Mouse (Mus musculus): ENCODE data around the gene Ap2a2. TPM values are rescaled to one million over a fixed set of nuclear protein-coding genes. Genes with fewer than 3 reads are reported as not detected.
"Not testable (repeated sequence)": the region's sequence is repeated elsewhere in the genome, so short reads cannot be mapped to it uniquely, and the experiment has no call there.

The Ap2a2 gene
- total RNA-seq, 2 experiments from 2014 or later, result 48.9 to 56.1 TPM

GRCm38 (mm10) chr7:141639335-141639890, 77.4 kb downstream of the Ap2a2 start:
- DNase-seq (ENCODE audit: low spot score); intact Hi-C loops (cut with DNase I): not testable (repeated sequence)

DNA sequence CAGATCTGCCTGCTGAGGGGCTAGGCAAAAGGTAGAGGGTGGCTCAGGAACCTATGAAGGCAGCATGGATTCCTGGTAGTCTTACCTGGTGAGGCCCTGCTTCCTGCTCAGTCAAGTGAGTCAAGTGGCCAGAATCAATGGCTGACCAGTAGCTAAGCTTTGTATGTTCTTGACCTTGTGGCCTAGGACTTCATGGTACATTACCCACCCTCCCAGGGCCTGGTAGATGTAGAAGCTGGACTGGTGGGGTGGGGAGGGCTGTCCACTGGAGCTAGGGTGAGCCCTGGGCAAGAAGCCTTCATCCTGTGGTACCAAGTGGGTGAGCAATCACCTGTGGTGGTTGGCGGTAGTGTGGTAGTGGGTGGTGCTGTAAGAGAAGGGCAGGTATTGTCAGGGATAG, 80.4 kb downstream of the Ap2a2 start:
- DNase-seq (ENCODE audit: low spot score), result no peak
- intact Hi-C loops (cut with DNase I), result no loop called here

DNA sequence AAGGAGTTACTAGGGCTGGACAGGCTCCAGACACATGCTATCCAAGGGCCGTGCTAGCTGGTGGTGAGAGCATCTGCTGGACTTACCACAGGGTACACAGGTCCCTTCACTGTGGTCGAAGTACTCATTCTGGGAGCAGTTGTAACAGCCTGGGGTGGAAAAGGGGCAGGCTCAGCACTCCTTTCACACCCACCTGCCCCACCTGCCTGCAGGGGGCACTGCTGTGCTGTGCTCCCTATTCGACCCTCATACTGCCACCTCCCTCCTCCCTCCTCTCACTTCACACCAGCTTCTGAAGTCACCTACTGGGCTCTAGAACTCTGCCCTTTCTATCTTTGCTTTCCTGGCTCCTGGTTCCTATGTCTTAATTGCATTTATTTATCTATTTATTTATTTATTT, 81.2 kb downstream of the Ap2a2 start:
- no peak for DNase-seq (ENCODE audit: low spot score)
- intact Hi-C loops (cut with DNase I), result no loop called here

- intact Hi-C loops (cut with DNase I), result no loop called here
Observed at GRCm38 (mm10) chr7:141647083-141647482, 85.1 kb downstream of the Ap2a2 start.

DNA sequence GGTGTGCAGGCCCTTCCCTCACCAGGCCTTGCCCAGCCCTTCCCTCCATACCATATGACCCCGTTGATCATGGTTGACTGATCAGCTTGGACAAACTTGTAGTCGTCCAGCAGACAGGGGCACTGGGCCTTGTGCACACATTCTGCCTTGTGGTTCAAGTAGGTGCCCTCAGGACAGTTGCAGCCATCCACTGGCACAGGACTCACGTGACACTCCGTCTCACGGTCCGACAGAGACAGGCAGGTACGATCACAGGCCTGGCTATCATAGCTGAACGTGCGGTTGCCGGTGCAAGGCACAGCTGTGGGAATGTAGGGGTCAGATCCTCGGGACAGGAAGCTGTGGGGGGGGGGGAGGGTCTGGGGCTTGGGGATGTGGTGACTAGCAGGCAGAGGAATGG, 85.8 kb downstream of the Ap2a2 start:
- no peak for DNase-seq (ENCODE audit: low spot score)
- intact Hi-C loops (cut with DNase I), result no loop called here

More at GRCm38 (mm10) chr7:141647083-141647482, 85.1 kb downstream of the Ap2a2 start:
- DNase-seq (ENCODE audit: low spot score), result no peak

DNA sequence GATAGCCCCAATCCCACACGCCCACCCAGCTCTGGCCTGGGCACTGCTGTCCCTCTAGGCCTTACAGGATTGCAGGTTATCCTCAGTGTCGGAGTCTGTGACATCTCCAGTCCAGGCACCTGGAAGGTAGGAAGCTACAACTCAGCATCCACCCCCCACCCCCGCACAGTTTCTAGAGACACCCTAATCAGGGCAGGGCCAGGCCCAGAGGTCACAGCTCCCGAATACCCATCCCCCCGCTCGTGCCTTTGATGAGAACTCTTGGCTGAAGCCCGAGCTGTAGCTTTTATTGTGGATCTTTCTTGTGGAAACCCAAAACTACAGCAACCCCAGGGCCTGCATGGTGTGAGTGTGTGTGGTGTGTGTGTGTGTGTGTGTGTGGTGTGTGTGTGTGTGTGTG, 90.2 kb downstream of the Ap2a2 start:
- intact Hi-C loops (cut with DNase I), result no loop called here
- DNase-seq (ENCODE audit: low spot score), result no peak

DNA sequence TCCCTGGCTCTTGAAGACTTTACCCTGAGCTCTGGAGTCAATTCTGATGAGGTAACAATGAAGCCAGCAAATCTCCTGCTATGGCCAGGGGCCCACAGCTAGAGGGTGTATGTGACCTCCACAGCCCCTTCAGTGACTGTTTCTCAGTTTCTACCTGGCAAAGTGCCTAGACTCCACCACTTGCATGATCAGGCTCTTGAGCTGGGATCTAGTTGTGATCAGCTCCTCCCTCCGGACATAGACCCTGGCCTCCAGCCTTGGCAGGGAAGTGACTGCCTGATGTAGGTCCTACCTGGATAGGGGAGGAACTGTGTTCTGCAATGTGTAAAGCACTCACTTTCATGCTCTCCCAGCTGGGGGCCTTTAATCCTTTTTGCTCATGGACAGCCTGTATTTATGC, 98.4 kb downstream of the Ap2a2 start:
- intact Hi-C loops (cut with DNase I), result no loop called here
- DNase-seq (ENCODE audit: low spot score), result no peak

DNA sequence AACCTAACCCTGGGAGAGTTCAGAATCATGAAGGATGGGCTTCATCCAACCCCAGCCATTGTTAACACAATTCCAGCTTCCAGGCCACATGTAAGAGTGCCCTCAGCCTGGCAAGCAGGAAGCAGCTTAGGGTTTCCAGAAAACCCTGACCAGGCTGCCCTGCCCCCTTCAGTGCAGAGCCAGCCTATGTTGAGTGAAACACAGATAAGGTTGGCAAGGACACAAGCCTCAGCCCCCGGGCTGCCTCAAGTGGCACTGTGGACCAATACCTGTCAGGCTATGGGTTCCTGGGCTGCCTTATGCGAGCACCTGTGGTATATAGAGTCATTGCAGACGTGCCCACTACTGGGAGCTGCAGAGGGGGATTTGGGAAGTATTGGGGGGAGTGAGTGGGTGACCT, 99.5 kb downstream of the Ap2a2 start:
- no peak for DNase-seq (ENCODE audit: low spot score)
- intact Hi-C loops (cut with DNase I), result no loop called here

DNA sequence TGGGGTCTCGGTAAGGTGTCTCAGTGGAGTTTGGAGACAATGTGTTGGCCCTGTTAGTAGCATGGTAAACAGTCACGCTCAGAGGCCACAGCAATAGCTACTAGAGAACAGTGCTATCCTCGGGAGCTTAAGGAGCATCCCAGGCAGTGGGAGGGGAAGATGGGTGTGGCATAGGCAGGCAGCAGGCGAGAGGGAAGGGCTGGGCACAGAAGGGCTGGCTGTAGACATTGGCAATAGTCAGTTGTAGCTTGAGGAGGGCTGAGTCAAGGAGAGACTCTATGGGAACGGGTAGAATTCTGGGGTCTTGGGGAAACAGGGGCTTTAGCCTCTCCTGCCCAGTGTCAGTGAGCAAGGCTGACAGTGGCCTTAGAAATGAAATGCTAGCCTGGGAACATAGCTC, 100.2 kb downstream of the Ap2a2 start:
- no peak for DNase-seq (ENCODE audit: low spot score)
- intact Hi-C loops (cut with DNase I), result no loop called here

DNA sequence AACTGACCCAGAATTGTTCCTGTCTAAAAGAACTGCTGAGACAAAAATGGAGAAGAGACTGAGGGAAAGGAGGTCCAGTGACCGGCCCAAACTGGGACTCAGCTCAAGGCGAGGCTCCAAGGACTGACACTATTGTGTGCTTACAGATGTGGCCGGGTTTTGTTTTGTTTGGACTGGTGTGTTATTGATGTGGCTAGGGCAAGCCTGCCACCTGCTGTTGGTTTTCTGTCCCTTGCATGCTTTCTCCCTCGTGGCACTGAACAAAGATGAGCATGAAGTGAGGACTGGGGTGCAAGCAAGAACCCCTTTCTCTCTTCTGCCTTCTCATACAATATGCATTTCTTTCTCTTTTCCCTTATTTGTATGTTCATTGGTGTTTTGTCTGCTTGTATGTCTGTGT, 104.2 kb downstream of the Ap2a2 start:
- intact Hi-C loops (cut with DNase I), result loop anchor here (1.0 to 5.0 kb wide), 2 partner anchors 134 to 185 kb away; no protein-coding TSS in a partner anchor
- no peak for DNase-seq (ENCODE audit: low spot score)

DNA sequence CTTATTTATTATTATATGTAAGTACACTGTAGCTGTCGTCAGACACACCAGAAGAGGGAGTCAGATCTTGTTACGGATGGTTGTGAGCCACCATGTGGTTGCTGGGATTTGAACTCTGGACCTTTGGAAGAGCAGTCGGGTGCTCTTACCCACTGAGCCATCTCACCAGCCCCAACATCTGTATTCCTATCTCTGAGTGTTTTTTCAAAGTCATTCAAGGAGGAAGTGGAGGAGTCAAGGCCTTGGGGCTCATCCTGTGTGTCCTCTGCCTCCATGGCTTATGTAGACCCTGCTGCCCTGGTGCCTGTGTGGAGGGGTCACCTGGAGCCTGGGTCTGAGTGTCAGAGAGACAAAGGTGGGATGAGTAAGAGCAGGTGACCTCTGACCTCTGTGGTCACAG, 107.1 kb downstream of the Ap2a2 start:
- intact Hi-C loops (cut with DNase I), result loop anchor here (5.0 kb wide), 1 partner anchor 137 kb away; no protein-coding TSS in a partner anchor
- DNase-seq (ENCODE audit: low spot score), result not testable (repeated sequence)

GRCm38 (mm10) chr7:141670999-141671398, 109.0 kb downstream of the Ap2a2 start:
- intact Hi-C loops (cut with DNase I), result no loop called here
- DNase-seq (ENCODE audit: low spot score), result no peak

- intact Hi-C loops (cut with DNase I), result no loop called here
- no peak for DNase-seq (ENCODE audit: low spot score)
Observed at GRCm38 (mm10) chr7:141671626-141672291, 109.8 kb downstream of the Ap2a2 start.

DNA sequence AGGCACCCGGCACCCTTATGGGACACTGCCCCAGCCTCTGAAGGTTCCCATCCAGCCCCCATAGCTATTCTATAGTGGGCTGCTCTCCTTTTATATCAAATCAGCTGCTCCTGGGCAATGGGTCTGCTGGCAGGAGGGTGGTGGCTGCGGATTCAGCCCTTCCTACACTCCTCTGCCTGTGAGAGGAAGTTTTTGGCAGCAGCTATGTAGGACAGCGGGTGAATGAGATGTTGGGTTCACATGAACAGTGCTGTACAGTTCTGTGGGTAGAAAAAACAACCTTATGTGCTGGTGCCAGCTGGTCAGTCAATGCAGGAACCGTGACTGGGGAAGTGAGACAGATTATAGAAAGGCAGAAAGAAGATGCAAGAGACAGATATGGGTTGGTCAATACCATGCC, 116.9 kb downstream of the Ap2a2 start:
- no peak for DNase-seq (ENCODE audit: low spot score)
- intact Hi-C loops (cut with DNase I), result no loop called here

Small RNA genes within 50 kb of the gene (microRNA-seq; reads per million reads assigned to microRNA genes)
- gene Mir7063, result 0.83 reads per million

Other genes with a start within 250 kb of the Ap2a2 start
- gene Deaf1, start 234.5 kb upstream of the Ap2a2 start, total RNA-seq (2021), result 10 to 100 TPM; 16.4 to 17.1 TPM
- gene Tmem80, start 234.4 kb upstream of the Ap2a2 start, total RNA-seq (2021), result 10 to 100 TPM; 13.5 to 13.9 TPM
- 1 to 10 TPM; 3.2 to 4.3 TPM for gene Eps8l2, start 223.3 kb upstream of the Ap2a2 start, total RNA-seq (2021)
- gene Taldo1, start 170.0 kb upstream of the Ap2a2 start, total RNA-seq (2021), result 100 to 1,000 TPM; 124 to 126 TPM
- 10 to 100 TPM; 13.8 to 14.2 TPM for gene Gatd1, start 148.0 kb upstream of the Ap2a2 start, total RNA-seq (2021)
- gene Cend1, start 132.7 kb upstream of the Ap2a2 start, total RNA-seq (2021), result under 1 TPM; 0.75 to 0.84 TPM
- 10 to 100 TPM; 58.8 to 72.6 TPM for gene Slc25a22, start 124.3 kb upstream of the Ap2a2 start, total RNA-seq (2021)
- under 1 TPM; 0.39 to 0.86 TPM for gene Pidd1, start 118.1 kb upstream of the Ap2a2 start, total RNA-seq (2021)
- 100 to 1,000 TPM; 862 to 950 TPM for gene Rplp2, start 114.8 kb upstream of the Ap2a2 start, total RNA-seq (2021)
- 100 to 1,000 TPM; 409 to 426 TPM for gene Pnpla2, start 107.0 kb upstream of the Ap2a2 start, total RNA-seq (2021)
- 10 to 100 TPM; 19.7 to 23.1 TPM for gene Cracr2b, start 101.1 kb upstream of the Ap2a2 start, total RNA-seq (2021)
- 100 to 1,000 TPM; 280 TPM for gene Cd151, start 94.8 kb upstream of the Ap2a2 start, total RNA-seq (2021)
- 10 to 100 TPM; 74.3 to 74.7 TPM for gene Polr2l, start 87.0 kb upstream of the Ap2a2 start, total RNA-seq (2021)
- 10 to 100 TPM; 17.5 to 39.0 TPM for gene Tspan4, start 86.9 kb upstream of the Ap2a2 start, total RNA-seq (2021)
- gene Chid1, start 22.3 kb upstream of the Ap2a2 start, total RNA-seq (2021), result 10 to 100 TPM; 46.6 to 47.1 TPM
- not detected for gene Muc6, start 93.1 kb downstream of the Ap2a2 start, total RNA-seq (2021)
- not detected for gene Muc2, start 128.2 kb downstream of the Ap2a2 start, total RNA-seq (2021)
- not detected for gene Muc5ac, start 226.8 kb downstream of the Ap2a2 start, total RNA-seq (2021)

Measured in heart, postnatal 25 days (tissue).